Mouse (Mus musculus): ENCODE data around the gene Zfp148. TPM values are rescaled to one million over a fixed set of nuclear protein-coding genes. Genes with fewer than 3 reads are reported as not detected.

The Zfp148 gene
- polyA plus RNA-seq, 1 experiment: 80.8 TPM

DNA sequence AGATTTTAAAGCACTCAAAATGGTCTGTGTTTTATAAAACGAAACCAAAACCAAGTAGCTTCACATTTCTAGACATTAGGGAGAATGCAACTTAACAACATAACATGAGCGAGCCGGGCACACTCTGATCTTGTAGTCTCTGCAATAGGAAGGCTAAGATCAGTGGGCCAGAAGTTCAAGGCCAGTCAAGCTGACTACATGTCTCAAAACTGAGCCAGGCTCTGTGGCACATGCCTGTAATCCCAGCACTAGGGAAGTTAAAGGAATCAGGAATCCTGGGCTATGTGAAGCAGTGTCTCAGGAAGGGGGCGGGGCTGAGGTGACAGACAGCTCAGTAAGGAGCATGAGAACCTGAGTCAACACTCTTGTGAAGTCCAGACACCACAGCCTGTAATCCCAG is 35.8 kb upstream of the Zfp148 start:
- Histone ChIP-seq H3K4me3 (ENCODE audit: insufficient read depth, low read length) (no peak overlapping the region), H3K4me1 (ENCODE audit: control insufficient read depth, insufficient read depth, low read length) (no peaks in the 10 kb centered on the region), H3K27ac (ENCODE audit: insufficient read depth, low read length) (no peak overlapping the region)
- TF ChIP-seq POLR2A (IDR thresholded peaks at IDR 0.05; ENCODE audit: low read depth, low read length): no peak
- TF ChIP-seq CTCF (IDR thresholded peaks at IDR 0.05; ENCODE audit: borderline replicate concordance, insufficient read depth, low read length): no peak

DNA sequence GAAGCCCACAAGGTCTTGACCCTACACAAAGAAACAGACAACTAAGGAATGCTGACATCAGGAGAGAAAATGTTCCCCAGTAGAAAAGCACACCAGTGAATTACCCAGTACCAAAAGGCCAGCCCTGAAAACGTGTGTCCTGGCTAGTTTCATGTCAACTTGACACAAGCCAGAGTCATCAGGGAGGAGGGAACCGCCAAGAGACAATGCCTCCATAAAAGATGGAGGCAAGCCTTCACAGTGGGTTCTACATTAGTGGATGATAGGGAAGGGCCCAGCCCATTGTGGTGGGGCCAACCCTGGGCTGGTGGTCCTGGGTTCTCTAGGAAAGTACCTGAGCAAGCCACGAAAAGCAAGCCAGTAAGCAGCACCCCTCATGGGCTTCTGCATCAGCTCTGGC is 34.3 kb upstream of the Zfp148 start:
- H3K4me1 ChIP-seq (ENCODE audit: control insufficient read depth, insufficient read depth, low read length): no peaks in the 10 kb centered on the region
- H3K27ac ChIP-seq (ENCODE audit: insufficient read depth, low read length): no peak overlapping the region
- no peak overlapping the region for H3K4me3 ChIP-seq (ENCODE audit: insufficient read depth, low read length)
- no peak for TF ChIP-seq CTCF (IDR thresholded peaks at IDR 0.05; ENCODE audit: borderline replicate concordance, insufficient read depth, low read length)
- TF ChIP-seq POLR2A (IDR thresholded peaks at IDR 0.05; ENCODE audit: low read depth, low read length): no peak

DNA sequence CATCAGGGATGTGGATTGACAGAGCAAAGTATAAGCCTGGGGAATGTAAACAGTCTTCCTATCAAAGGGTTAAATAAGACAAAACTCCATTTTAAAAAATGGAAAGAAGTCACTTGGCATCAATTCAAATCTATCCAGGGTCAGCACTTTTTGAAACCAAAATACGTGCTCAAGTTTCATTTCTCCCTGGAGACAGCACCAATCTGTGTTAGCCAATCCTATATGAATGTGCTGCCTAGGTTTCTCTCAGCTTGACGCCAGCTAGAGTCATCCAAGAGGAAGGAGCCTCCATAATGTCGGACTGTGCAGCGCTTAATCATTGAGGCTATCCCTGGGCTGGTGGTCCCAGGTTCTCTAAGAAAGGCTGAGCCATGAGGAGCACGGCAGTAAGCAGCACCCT is 33.5 kb upstream of the Zfp148 start:
- Histone ChIP-seq H3K4me1 (ENCODE audit: control insufficient read depth, insufficient read depth, low read length) (no peaks in the 10 kb centered on the region), H3K27ac (ENCODE audit: insufficient read depth, low read length) (no peak overlapping the region), H3K4me3 (ENCODE audit: insufficient read depth, low read length) (no peak overlapping the region)
- no peak for TF ChIP-seq CTCF (IDR thresholded peaks at IDR 0.05; ENCODE audit: borderline replicate concordance, insufficient read depth, low read length)
- no peak for TF ChIP-seq POLR2A (IDR thresholded peaks at IDR 0.05; ENCODE audit: low read depth, low read length)

DNA sequence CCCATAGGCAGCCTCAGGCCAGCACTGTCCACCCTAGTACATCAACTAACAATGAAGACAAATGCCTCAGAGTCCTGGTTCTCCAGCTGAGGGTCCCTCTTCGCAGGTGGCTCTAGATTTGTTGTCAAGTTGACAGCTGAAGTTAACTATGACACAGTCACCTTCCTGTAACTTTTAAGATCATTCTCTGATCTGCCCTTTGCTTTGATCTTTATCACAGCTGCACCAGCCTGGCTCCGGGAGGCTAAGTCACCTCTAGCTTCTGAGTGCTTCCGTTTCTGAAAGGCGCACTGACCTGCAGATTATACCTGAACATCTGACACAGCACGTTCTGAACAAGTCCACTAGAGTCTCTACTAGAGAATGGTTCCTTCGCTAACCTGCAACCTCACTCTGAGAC is 22.8 kb upstream of the Zfp148 start:
- Histone ChIP-seq H3K4me3 (ENCODE audit: insufficient read depth, low read length) (no peak overlapping the region), H3K4me1 (ENCODE audit: control insufficient read depth, insufficient read depth, low read length) (no peaks in the 10 kb centered on the region), H3K27ac (ENCODE audit: insufficient read depth, low read length) (no peak overlapping the region)
- TF ChIP-seq CTCF (IDR thresholded peaks at IDR 0.05; ENCODE audit: borderline replicate concordance, insufficient read depth, low read length) (no peak), POLR2A (IDR thresholded peaks at IDR 0.05; ENCODE audit: low read depth, low read length) (no peak)

DNA sequence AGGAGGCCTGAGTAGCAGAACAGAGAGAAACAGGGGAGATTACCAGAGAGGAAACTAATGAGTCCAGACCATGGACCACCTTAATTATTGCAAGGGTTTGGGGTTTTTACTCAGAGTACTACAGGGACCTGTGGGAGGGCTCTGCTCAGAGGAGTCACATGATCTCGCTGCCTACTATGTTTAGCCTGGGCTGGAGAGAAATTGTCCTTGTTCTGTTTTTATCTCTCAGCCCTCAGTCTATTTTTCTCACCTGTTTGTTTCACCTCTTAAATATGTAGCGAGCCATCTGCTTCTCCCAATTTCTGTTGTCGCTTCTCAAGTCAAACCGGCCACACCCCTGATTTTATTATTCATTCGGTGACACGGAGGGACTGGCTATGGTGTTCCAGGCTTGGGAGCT is 14.9 kb upstream of the Zfp148 start:
- H3K4me3 ChIP-seq (ENCODE audit: insufficient read depth, low read length): no peak overlapping the region
- TF ChIP-seq POLR2A (IDR thresholded peaks at IDR 0.05; ENCODE audit: low read depth, low read length) (no peak), CTCF (IDR thresholded peaks at IDR 0.05; ENCODE audit: borderline replicate concordance, insufficient read depth, low read length) (no peak)
- H3K4me1 ChIP-seq (ENCODE audit: control insufficient read depth, insufficient read depth, low read length): no peaks in the 10 kb centered on the region
- no peak overlapping the region for H3K27ac ChIP-seq (ENCODE audit: insufficient read depth, low read length)

DNA sequence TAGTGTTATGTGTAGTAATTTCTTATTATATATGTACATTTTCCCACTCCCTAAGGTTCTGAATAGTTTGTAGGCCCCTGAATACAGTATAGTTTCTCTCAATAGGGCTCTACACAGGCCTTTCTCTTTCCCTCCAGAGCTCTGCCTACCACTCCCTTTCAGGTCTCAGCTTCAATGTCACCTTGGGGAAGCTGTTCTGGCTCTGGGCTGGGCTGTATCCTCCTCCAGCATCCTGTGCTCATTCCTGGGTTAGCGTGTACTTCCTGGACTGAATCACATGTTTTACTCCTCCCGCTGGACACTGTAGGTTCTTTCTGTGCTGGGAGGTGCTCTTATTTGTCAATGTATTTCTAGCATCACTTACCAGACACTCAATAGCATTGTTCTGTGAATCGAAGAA is 12.0 kb upstream of the Zfp148 start:
- H3K4me3 ChIP-seq (ENCODE audit: insufficient read depth, low read length): no peak overlapping the region
- no peaks in the 10 kb centered on the region for H3K4me1 ChIP-seq (ENCODE audit: control insufficient read depth, insufficient read depth, low read length)
- no peak overlapping the region for H3K27ac ChIP-seq (ENCODE audit: insufficient read depth, low read length)
- TF ChIP-seq CTCF (IDR thresholded peaks at IDR 0.05; ENCODE audit: borderline replicate concordance, insufficient read depth, low read length) (no peak), POLR2A (IDR thresholded peaks at IDR 0.05; ENCODE audit: low read depth, low read length) (no peak)

DNA sequence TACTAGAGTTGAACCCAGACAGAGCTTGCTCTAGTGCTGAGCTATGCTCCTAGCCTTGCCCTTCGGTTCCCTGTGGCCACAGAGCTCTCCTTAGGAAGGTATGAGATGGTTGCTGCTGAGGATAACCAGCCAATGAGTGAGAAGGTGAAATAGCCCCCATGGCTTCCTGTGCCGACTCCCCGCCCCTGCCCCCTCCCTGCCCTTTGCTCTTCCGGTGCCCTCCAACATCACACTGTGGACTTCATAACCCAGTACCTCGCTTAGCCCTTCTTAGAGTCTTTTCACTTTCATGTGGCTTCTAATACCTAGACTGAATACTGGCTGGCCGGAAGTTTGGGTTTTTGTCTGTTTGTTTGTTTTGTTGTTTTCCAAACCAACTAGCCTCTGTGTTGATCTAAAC is 9.8 kb upstream of the Zfp148 start:
- TF ChIP-seq CTCF (IDR thresholded peaks at IDR 0.05; ENCODE audit: borderline replicate concordance, insufficient read depth, low read length) (no peak), POLR2A (IDR thresholded peaks at IDR 0.05; ENCODE audit: low read depth, low read length) (no peak)
- Histone ChIP-seq H3K4me1 (ENCODE audit: control insufficient read depth, insufficient read depth, low read length) (no peaks in the 10 kb centered on the region), H3K4me3 (ENCODE audit: insufficient read depth, low read length) (no peak overlapping the region), H3K27ac (ENCODE audit: insufficient read depth, low read length) (no peak overlapping the region)

DNA sequence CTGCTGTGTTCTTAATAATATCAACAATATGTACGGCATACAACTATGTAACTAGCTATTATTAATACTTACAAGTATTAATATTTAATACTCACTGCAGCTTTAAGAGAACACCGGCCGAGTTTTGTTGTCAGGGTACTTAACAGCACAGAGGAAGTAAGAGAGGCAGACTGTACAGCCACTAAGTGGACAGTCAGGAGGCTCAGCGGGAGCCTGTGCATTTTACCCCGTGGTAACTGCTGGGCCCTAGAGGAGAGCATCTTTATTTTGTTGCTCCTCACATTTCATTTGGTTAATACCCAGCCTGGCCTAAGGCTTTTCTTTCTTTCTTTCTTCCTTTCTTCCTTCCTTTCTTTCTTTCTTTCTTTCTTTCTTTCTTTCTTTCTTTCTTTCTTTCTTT is 8.0 kb upstream of the Zfp148 start:
- Histone ChIP-seq H3K4me1 (ENCODE audit: control insufficient read depth, insufficient read depth, low read length) (no peaks in the 10 kb centered on the region), H3K4me3 (ENCODE audit: insufficient read depth, low read length) (no peak overlapping the region), H3K27ac (ENCODE audit: insufficient read depth, low read length) (no peak overlapping the region)
- no peak for TF ChIP-seq CTCF (IDR thresholded peaks at IDR 0.05; ENCODE audit: borderline replicate concordance, insufficient read depth, low read length)
- TF ChIP-seq POLR2A (IDR thresholded peaks at IDR 0.05; ENCODE audit: low read depth, low read length): no peak

DNA sequence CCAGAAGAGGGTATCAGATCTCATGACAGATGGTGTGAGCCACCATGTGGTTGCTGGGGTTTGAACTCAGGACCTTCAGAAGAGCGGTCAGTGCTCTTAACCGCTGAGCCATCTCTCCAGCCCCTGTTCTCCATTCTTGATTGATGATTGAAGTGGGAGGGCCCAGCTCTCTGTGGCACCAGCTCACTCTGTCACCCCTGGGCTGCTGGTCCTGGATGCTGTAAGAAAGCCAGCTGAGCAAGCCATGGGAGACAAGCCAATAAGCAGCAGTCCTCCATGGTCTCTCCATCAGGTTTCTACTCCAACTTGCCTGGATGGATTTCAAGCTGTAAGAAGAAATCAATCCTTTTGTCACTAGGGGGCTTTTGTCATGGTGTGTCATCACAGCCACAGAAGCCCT is 7.3 kb upstream of the Zfp148 start:
- Histone ChIP-seq H3K27ac (ENCODE audit: insufficient read depth, low read length) (no peak overlapping the region), H3K4me3 (ENCODE audit: insufficient read depth, low read length) (no peak overlapping the region), H3K4me1 (ENCODE audit: control insufficient read depth, insufficient read depth, low read length) (no peaks in the 10 kb centered on the region)
- TF ChIP-seq POLR2A (IDR thresholded peaks at IDR 0.05; ENCODE audit: low read depth, low read length) (no peak), CTCF (IDR thresholded peaks at IDR 0.05; ENCODE audit: borderline replicate concordance, insufficient read depth, low read length) (no peak)

DNA sequence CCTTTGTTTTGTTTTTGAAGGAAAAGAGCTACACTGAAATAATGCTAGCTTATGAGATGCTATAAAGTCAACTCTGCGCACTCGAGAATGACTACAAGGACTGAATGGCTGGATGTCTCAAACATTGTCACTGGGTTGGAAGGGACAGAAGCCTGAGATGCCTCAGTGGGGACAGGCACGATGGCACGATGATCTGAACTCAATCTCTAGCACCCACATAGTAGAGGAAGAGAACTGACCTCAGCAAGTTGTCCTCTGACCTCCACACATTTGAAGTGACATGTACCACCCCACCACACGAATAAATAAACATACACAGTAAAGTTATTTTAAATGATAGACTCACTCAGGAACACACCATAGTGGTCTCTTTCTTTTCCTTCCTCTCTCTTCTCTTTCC is 4.4 kb upstream of the Zfp148 start:
- no peak overlapping the region for H3K4me3 ChIP-seq (ENCODE audit: insufficient read depth, low read length)
- peaks cover 3% of the 10 kb centered on the region; the same call in 1 of the 2 replicates for H3K4me1 ChIP-seq (ENCODE audit: control insufficient read depth, insufficient read depth, low read length)
- TF ChIP-seq CTCF (IDR thresholded peaks at IDR 0.05; ENCODE audit: borderline replicate concordance, insufficient read depth, low read length): no peak
- no peak for TF ChIP-seq POLR2A (IDR thresholded peaks at IDR 0.05; ENCODE audit: low read depth, low read length)
- no peak overlapping the region for H3K27ac ChIP-seq (ENCODE audit: insufficient read depth, low read length)

All from embryonic fibroblast, embryonic 13.5 days (primary cell).